Mouse (Mus musculus): ENCODE data around the gene Rab20.

Rab20 gene

GRCm38 (mm10) chr8:11457278-11457677 is 21.2 kb downstream of the Rab20 start:
- no peak for DNase-seq (ENCODE audit: low spot score in 2 of 2)

- DNase-seq (ENCODE audit: low spot score in 2 of 2), result no peak
Observed at GRCm38 (mm10) chr8:11454228-11454627, 24.3 kb downstream of the Rab20 start.

GRCm38 (mm10) chr8:11452974-11453373 is 25.5 kb downstream of the Rab20 start:
- DNase-seq (ENCODE audit: low spot score in 2 of 2), result no peak

GRCm38 (mm10) chr8:11452559-11452958 is 26.0 kb downstream of the Rab20 start:
- DNase-seq (ENCODE audit: low spot score in 2 of 2), result no peak

GRCm38 (mm10) chr8:11452152-11452551 is 26.4 kb downstream of the Rab20 start:
- DNase-seq (ENCODE audit: low spot score in 2 of 2), result no peak

GRCm38 (mm10) chr8:11450184-11451113 is 28.1 kb downstream of the Rab20 start:
- DNase-seq (ENCODE audit: low spot score in 2 of 2), result no peak

- DNase-seq (ENCODE audit: low spot score in 2 of 2), result no peak
Observed at GRCm38 (mm10) chr8:11447910-11448570, 30.5 kb downstream of the Rab20 start.

- no peak for DNase-seq (ENCODE audit: low spot score in 2 of 2)
Observed at GRCm38 (mm10) chr8:11445790-11446189, 32.7 kb downstream of the Rab20 start.

- DNase-seq (ENCODE audit: low spot score in 2 of 2), result no peak
Observed at GRCm38 (mm10) chr8:11444216-11444615, 34.3 kb downstream of the Rab20 start.

GRCm38 (mm10) chr8:11443611-11444010 is 34.9 kb downstream of the Rab20 start:
- no peak for DNase-seq (ENCODE audit: low spot score in 2 of 2)

GRCm38 (mm10) chr8:11441291-11441690 is 37.2 kb downstream of the Rab20 start:
- DNase-seq (ENCODE audit: low spot score in 2 of 2), result no peak

GRCm38 (mm10) chr8:11437862-11438261 is 40.6 kb downstream of the Rab20 start:
- no peak for DNase-seq (ENCODE audit: low spot score in 2 of 2)

GRCm38 (mm10) chr8:11430688-11431087 is 47.8 kb downstream of the Rab20 start:
- DNase-seq (ENCODE audit: low spot score in 2 of 2), result no peak

- DNase-seq (ENCODE audit: low spot score in 2 of 2), result no peak
Observed at GRCm38 (mm10) chr8:11423091-11423490, 55.4 kb downstream of the Rab20 start.

GRCm38 (mm10) chr8:11421968-11422367 is 56.5 kb downstream of the Rab20 start:
- DNase-seq (ENCODE audit: low spot score in 2 of 2), result no peak

GRCm38 (mm10) chr8:11421105-11421504 is 57.4 kb downstream of the Rab20 start:
- DNase-seq (ENCODE audit: low spot score in 2 of 2), result peak; percentile 48 to 51

GRCm38 (mm10) chr8:11419645-11420044 is 58.9 kb downstream of the Rab20 start:
- peak; percentile 29 to 62 for DNase-seq (ENCODE audit: low spot score in 2 of 2)

- DNase-seq (ENCODE audit: low spot score in 2 of 2), result peak in 1 of 2 experiments; percentile 55
Observed at GRCm38 (mm10) chr8:11419232-11419631, 59.3 kb downstream of the Rab20 start.

- peak in 1 of 2 experiments; percentile 53 for DNase-seq (ENCODE audit: low spot score in 2 of 2)
Observed at GRCm38 (mm10) chr8:11417762-11418161, 60.7 kb downstream of the Rab20 start.

- DNase-seq (ENCODE audit: low spot score in 2 of 2), result no peak
Observed at GRCm38 (mm10) chr8:11415089-11415488, 63.4 kb downstream of the Rab20 start.

- DNase-seq (ENCODE audit: low spot score in 2 of 2), result no peak
Observed at GRCm38 (mm10) chr8:11414304-11414703, 64.2 kb downstream of the Rab20 start.

GRCm38 (mm10) chr8:11412450-11412849 is 66.1 kb downstream of the Rab20 start:
- no peak for DNase-seq (ENCODE audit: low spot score in 2 of 2)
